Mouse (Mus musculus): ENCODE results near the gene Serpina5. TPM values are rescaled to one million over a fixed set of nuclear protein-coding genes. Genes with fewer than 3 reads are reported as not detected.

The Serpina5 gene
- polyA plus RNA-seq, 1 experiment from 2014 or later: not detected

Other genes with a start within 250 kb of the Serpina5 start
- 1.4 and 2.3 TPM in 2 replicates for gene Serpina1a, start 237.6 kb upstream of the Serpina5 start, polyA plus RNA-seq (2014; fragmentation: Nextera tagmentation; extraction: Ambion mirVana)
- 1.1 and 6.2 TPM in 2 replicates for gene Serpina1c, start 196.2 kb upstream of the Serpina5 start, polyA plus RNA-seq (2014; fragmentation: Nextera tagmentation; extraction: Ambion mirVana)
- 0.69 and 1.1 TPM in 2 replicates for gene Serpina1e, start 142.1 kb upstream of the Serpina5 start, polyA plus RNA-seq (2014; fragmentation: Nextera tagmentation; extraction: Ambion mirVana)
- gene Serpina11, start 111.2 kb upstream of the Serpina5 start, polyA plus RNA-seq (2014; fragmentation: Nextera tagmentation; extraction: Ambion mirVana): not detected in 2 replicates
- gene Serpina9, start 87.4 kb upstream of the Serpina5 start, polyA plus RNA-seq (2014; fragmentation: Nextera tagmentation; extraction: Ambion mirVana): not detected in 2 replicates
- not detected in 2 replicates for gene Serpina12, start 56.7 kb upstream of the Serpina5 start, polyA plus RNA-seq (2014; fragmentation: Nextera tagmentation; extraction: Ambion mirVana)
- not detected in 2 replicates for gene Serpina3a, start 11.6 kb downstream of the Serpina5 start, polyA plus RNA-seq (2014; fragmentation: Nextera tagmentation; extraction: Ambion mirVana)
- gene Serpina3b, start 26.9 kb downstream of the Serpina5 start, polyA plus RNA-seq (2014; fragmentation: Nextera tagmentation; extraction: Ambion mirVana): 0.19 TPM in 1 of 2 replicates, not detected in the other
- not detected in 2 replicates for gene Serpina3c, start 52.8 kb downstream of the Serpina5 start, polyA plus RNA-seq (2014; fragmentation: Nextera tagmentation; extraction: Ambion mirVana)
- 0.23 TPM in 1 of 2 replicates, not detected in the other for gene Serpina3f, start 113.4 kb downstream of the Serpina5 start, polyA plus RNA-seq (2014; fragmentation: Nextera tagmentation; extraction: Ambion mirVana)
- 0.97 and 1.3 TPM in 2 replicates for gene Serpina3g, start 135.1 kb downstream of the Serpina5 start, polyA plus RNA-seq (2014; fragmentation: Nextera tagmentation; extraction: Ambion mirVana)
- not detected in 2 replicates for gene Serpina3i, start 162.0 kb downstream of the Serpina5 start, polyA plus RNA-seq (2014; fragmentation: Nextera tagmentation; extraction: Ambion mirVana)
- not detected in 2 replicates for gene Serpina3j, start 213.4 kb downstream of the Serpina5 start, polyA plus RNA-seq (2014; fragmentation: Nextera tagmentation; extraction: Ambion mirVana)
- gene Serpina3k, start 237.4 kb downstream of the Serpina5 start, polyA plus RNA-seq (2014; fragmentation: Nextera tagmentation; extraction: Ambion mirVana): not detected in 2 replicates
- gene Serpina3m, start 237.4 kb downstream of the Serpina5 start, polyA plus RNA-seq (2014; fragmentation: Nextera tagmentation; extraction: Ambion mirVana): not detected in 2 replicates